Mouse (Mus musculus): ENCODE results near the gene Shank1.

Shank1 gene

GRCm38 (mm10) chr7:44304775-44305641 lies 5.0 kb upstream of the Shank1 start:
- under 1% methylated on average over 49 of the region's 49 CpGs for WGBS

- 17% methylated on average over 16 of the region's 16 CpGs for WGBS
Observed at GRCm38 (mm10) chr7:44305686-44306085, 4.4 kb upstream of the Shank1 start.

- 71% methylated on average over 6 of the region's 6 CpGs for WGBS
Observed at GRCm38 (mm10) chr7:44306516-44307240, 3.4 kb upstream of the Shank1 start, which contains the start of gene Clec11a. Clec11a (minus strand) TSS chr7:44306902.

- 54% methylated on average over 9 of the region's 9 CpGs for WGBS
Observed at GRCm38 (mm10) chr7:44307261-44308020, 2.6 kb upstream of the Shank1 start.

- 2% methylated on average over 39 of the region's 40 CpGs for WGBS
Observed at GRCm38 (mm10) chr7:44310285-44310877, 328 bp downstream of the Shank1 start.

GRCm38 (mm10) chr7:44310878-44311712 lies 1.0 kb downstream of the Shank1 start:
- 2% methylated on average over 38 of the region's 38 CpGs for WGBS

GRCm38 (mm10) chr7:44311713-44312304 lies 1.8 kb downstream of the Shank1 start:
- WGBS: 18% methylated on average over 6 of the region's 6 CpGs

- WGBS: 72% methylated on average over 16 of the region's 16 CpGs
Observed at GRCm38 (mm10) chr7:44312484-44312883, 2.4 kb downstream of the Shank1 start.

GRCm38 (mm10) chr7:44317913-44318312 lies 7.9 kb downstream of the Shank1 start:
- WGBS: 37% methylated on average over 4 of the region's 4 CpGs

GRCm38 (mm10) chr7:44320886-44321285 lies 10.8 kb downstream of the Shank1 start:
- 13% methylated on average over 8 of the region's 8 CpGs for WGBS

GRCm38 (mm10) chr7:44322290-44322689 lies 12.2 kb downstream of the Shank1 start:
- 83% methylated on average over 1 of the region's 1 CpGs for WGBS

GRCm38 (mm10) chr7:44326614-44327013 lies 16.6 kb downstream of the Shank1 start:
- WGBS: 43% methylated on average over 6 of the region's 6 CpGs

- 67% methylated on average over 3 of the region's 3 CpGs for WGBS
Observed at GRCm38 (mm10) chr7:44332336-44332735, 22.3 kb downstream of the Shank1 start.

GRCm38 (mm10) chr7:44334139-44334538 lies 24.1 kb downstream of the Shank1 start:
- WGBS: 41% methylated on average over 14 of the region's 14 CpGs

GRCm38 (mm10) chr7:44335031-44335878 lies 25.2 kb downstream of the Shank1 start:
- 3% methylated on average over 34 of the region's 40 CpGs for WGBS

- WGBS: 1% methylated on average over 49 of the region's 54 CpGs
Observed at GRCm38 (mm10) chr7:44336046-44337021, 26.3 kb downstream of the Shank1 start.

- 3% methylated on average over 32 of the region's 32 CpGs for WGBS
Observed at GRCm38 (mm10) chr7:44337121-44337849, 27.2 kb downstream of the Shank1 start.

Data from cerebral cortex, adult 2 months (tissue).